Mouse (Mus musculus) neural tube, embryonic 14.5 days (tissue): ENCODE data around the gene Fam104a. TPM values are rescaled to one million over a fixed set of nuclear protein-coding genes. Genes with fewer than 3 reads are reported as not detected.

Experiments used
- ATAC-seq: fragments of 200-750 bp; cut with Nextera tagmentation; 2 replicates; pipeline ENCODE4 v1.8.0; 2017; ENCODE audit warnings: low read depth, mild to moderate bottlenecking, moderate TSS enrichment, moderate library complexity
- H3K27ac ChIP-seq: fragments of 300-500 bp; sonication (generic); 2 replicates; pipeline ENCODE4 v1.5.1; 2014; ENCODE audit warnings: low read depth, mild to moderate bottlenecking, control low read depth, low read length, moderate library complexity, mixed read lengths
- H3K27me3 ChIP-seq: fragments of 300-500 bp; sonication (generic); 2 replicates; pipeline ENCODE4 v1.6.1; 2014; ENCODE audit warnings: low read length; ENCODE audit not compliant: control insufficient read depth, insufficient read depth
- H3K36me3 ChIP-seq: fragments of 300-500 bp; sonication (generic); 2 replicates; pipeline ENCODE4 v1.6.1; 2014; ENCODE audit warnings: low read length, mixed read lengths; ENCODE audit not compliant: control insufficient read depth, insufficient read depth
- H3K4me1 ChIP-seq: fragments of 300-500 bp; sonication (generic); 2 replicates; pipeline ENCODE4 v1.6.1; 2014; ENCODE audit warnings: low read length; ENCODE audit not compliant: control insufficient read depth, insufficient read depth
- H3K4me2 ChIP-seq: fragments of 300-500 bp; sonication (generic); 2 replicates; pipeline ENCODE4 v1.6.1; 2014; ENCODE audit warnings: mild to moderate bottlenecking, low read depth, low read length, control low read depth
- H3K4me3 ChIP-seq: fragments of 300-500 bp; sonication (generic); 2 replicates; pipeline ENCODE4 v1.5.1; 2014; ENCODE audit warnings: low read depth, low read length, control low read depth, mixed read lengths
- H3K9ac ChIP-seq: fragments of 300-500 bp; sonication (generic); replicated peaks from 2 replicates; pipeline ENCODE4 v1.6.1; 2014; ENCODE audit warnings: low read depth, mild to moderate bottlenecking, control low read depth, low read length, mixed read lengths
- H3K9me3 ChIP-seq: fragments of 300-500 bp; sonication (generic); 2 replicates; pipeline ENCODE4 v1.6.1; 2016; ENCODE audit warnings: low read length; ENCODE audit not compliant: control insufficient read depth
- WGBS: fragments of 180-500 bp; shearing (Covaris S2); extraction: QIAGEN DNeasy Blood & Tissue Kit; methylation state at CpG from one replicate; pipeline ENCODE4 v1.1.7; 2014; 5-methylcytosine and 5-hydroxymethylcytosine counted together
- polyA plus RNA-seq: library from polyadenylated mRNA; unstranded; fragments of >200 nt; fragmentation: Nextera tagmentation; extraction: Ambion mirVana; gene quantifications from 2 replicates; pipeline ENCODE4 v1.2.1, GENCODE M21; 2014

Fam104a gene
- polyA plus RNA-seq, 1 experiment from 2014 or later: 41.4 TPM

DNA sequence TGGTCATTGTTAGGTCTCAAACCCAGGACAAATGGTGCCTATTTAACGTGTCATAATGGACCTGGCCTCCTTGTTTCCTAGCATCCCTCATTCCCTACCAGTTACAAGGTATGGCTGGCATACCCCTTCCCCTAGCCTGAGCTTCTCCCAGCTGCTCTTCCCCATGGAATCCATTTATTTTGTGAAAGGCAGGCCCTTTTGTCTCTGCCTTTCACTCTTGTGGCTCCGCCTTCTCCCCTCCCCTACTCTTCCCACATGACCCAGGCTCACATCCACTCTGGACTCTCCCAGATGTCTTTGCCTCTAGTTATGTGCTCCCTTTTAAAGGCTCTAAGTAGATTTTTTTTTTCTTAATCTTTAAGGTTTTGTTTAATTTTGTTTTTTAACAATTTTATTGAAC is 3.1 kb upstream of the Fam104a start:
- no peak overlapping the region for H3K9ac ChIP-seq
- no peak overlapping the region for H3K4me3 ChIP-seq
- no peak overlapping the region for H3K27ac ChIP-seq
- H3K27me3 ChIP-seq: no peaks in the 10 kb centered on the region
- H3K36me3 ChIP-seq: peaks cover 21% of the 10 kb centered on the region
- H3K4me2 ChIP-seq: no peak overlapping the region
- no peak for ATAC-seq
- WGBS: 21% methylated on average over 2 of the region's 2 CpGs
- H3K9me3 ChIP-seq: no peaks in the 10 kb centered on the region
- H3K4me1 ChIP-seq: peaks cover 25% of the 10 kb centered on the region

DNA sequence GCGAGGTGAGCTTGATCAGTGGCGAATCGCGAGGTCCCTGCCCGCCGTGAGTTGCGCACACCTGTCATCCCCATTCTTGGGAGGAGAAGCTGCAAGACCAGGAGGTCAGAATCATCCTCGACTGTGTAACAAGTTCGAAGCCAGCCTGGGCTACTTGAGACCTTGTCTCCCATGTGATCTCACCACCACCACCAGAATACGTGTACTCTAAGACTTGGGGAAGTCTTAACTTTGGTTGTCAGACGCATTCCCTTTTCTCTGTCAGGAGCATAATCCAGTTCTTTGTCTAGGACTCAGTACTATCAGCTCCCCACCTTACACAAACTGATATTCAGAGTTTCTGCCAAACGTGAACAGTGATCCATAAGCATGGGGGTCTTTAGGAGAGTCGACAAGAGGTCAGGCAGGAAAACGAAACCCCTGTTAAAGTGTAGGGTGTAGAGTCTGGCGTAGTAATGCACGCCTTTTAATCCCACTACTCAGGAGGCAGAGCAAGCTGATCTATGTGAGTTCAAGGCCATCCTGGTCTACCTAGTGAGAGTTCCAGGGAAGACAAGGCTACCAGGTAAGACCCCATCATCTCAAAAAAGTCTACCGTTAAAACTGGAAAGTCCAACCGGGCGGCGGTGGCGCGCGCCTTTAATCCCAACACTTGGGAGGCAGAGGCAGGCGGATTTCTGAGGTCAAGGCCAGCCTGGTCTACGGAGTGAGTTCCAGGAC is 912 bp upstream of the Fam104a start:
- peaks cover 15% of the 10 kb centered on the region for H3K36me3 ChIP-seq
- peak overlapping the region; percentile 84 for H3K4me2 ChIP-seq
- H3K27ac ChIP-seq: no peak overlapping the region
- H3K4me3 ChIP-seq: peak overlapping the region; percentile 95
- H3K4me1 ChIP-seq: peaks cover 25% of the 10 kb centered on the region
- no peaks in the 10 kb centered on the region for H3K9me3 ChIP-seq
- no peaks in the 10 kb centered on the region for H3K27me3 ChIP-seq
- H3K9ac ChIP-seq: peak overlapping the region; percentile 72
- WGBS: 42% methylated on average over 25 of the region's 25 CpGs
- no peak for ATAC-seq

DNA sequence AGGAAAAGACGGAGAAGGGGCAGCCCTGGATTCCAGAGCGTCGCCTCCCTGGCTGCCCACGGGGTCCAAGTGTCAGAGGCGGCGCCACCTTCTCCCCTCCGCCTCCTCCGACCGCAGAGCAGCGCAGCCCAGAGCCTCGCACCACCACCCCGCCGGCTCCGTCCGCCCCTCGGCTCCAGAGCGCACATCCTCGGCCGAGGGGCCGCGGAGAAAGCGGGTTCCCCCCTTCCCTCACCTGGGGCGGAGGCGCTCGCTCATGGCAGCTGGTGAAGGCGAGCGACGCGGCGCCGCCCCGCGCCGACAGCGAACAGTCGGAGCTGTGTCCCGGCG is 363 bp downstream of the Fam104a start:
- H3K9ac ChIP-seq: peak overlapping the region; percentile 78
- H3K27ac ChIP-seq: peak overlapping the region; percentile 89
- no peaks in the 10 kb centered on the region for H3K9me3 ChIP-seq
- H3K4me1 ChIP-seq: peaks cover 25% of the 10 kb centered on the region
- peak; percentile 81; the same call in 1 of the 2 replicates for ATAC-seq
- 0% methylated on average over 29 of the region's 38 CpGs for whole genome bisulfite sequencing
- peaks cover 8% of the 10 kb centered on the region for H3K36me3 ChIP-seq
- peak overlapping the region; percentile 95 for H3K4me3 ChIP-seq
- peak overlapping the region; percentile 81 for H3K4me2 ChIP-seq
- no peaks in the 10 kb centered on the region for H3K27me3 ChIP-seq

DNA sequence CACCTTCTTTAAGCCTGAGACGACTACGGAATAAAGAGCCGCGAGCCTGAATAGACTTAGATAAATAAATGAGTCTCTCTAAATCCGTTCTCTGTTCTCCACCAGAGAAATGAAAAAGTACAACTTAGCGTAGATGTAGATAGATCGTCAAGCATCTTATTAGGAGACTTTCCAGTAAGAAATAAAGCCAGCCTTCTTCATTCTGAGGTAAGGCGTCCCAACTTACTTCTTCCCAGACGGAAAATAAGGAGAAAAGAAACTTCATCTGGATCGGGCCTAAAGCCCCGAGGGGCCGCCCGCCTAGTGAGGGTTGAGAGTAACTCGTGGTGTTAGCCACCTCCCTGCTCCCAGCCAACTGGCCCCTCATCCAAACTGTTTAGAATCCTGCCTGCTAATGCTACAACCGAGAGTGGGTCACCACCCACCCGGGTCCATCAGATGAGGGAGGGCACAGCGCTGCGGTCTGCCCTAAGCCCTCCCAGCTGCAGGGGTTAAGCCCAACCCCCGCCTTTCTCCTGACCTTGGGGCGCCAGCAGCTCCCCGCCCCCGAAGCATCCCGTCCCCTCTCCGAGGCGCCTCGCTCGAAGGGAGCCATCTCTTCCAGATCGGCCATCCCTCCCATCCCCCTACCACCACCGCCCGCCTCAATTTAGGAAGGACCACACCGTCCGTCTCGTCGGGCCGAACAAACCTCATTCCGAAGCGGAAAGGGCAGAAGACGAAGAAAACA is 893 bp downstream of the Fam104a start:
- H3K4me1 ChIP-seq: peaks cover 25% of the 10 kb centered on the region

DNA sequence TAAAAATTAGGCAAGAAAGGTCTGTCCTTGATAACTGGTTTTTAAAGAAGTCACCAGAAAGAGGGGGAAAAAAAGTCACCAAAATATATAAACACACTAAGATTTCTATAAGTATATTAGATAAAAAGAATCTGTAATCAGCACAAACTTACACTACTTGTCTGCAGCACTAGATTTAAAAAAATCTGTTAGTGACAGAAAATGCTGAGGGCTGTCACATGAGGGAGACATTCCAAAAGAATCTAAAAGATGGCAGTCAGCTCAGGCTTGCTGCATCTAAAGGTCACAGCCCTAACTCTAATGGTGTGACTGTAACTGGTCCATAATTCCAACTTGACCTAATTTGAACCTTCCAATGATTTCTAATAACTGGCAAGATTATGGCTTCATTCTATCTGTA is 2.0 kb downstream of the Fam104a start:
- no peaks in the 10 kb centered on the region for H3K27me3 ChIP-seq
- H3K4me3 ChIP-seq: no peak overlapping the region; the same call in 1 of the 2 replicates
- no peaks in the 10 kb centered on the region for H3K9me3 ChIP-seq
- peak overlapping the region; percentile 81; the same call in 1 of the 2 replicates for H3K4me2 ChIP-seq
- H3K27ac ChIP-seq: no peak overlapping the region
- no peaks in the 10 kb centered on the region for H3K36me3 ChIP-seq
- no peak for ATAC-seq
- H3K4me1 ChIP-seq: peaks cover 24% of the 10 kb centered on the region
- H3K9ac ChIP-seq: no peak overlapping the region

More for the DNA sequence above, 893 bp downstream of the Fam104a start:
- peak; percentile 41 for ATAC-seq
- no peaks in the 10 kb centered on the region for H3K9me3 ChIP-seq
- H3K36me3 ChIP-seq: peaks cover 3% of the 10 kb centered on the region
- no peaks in the 10 kb centered on the region for H3K27me3 ChIP-seq
- WGBS: 3% methylated on average over 37 of the region's 38 CpGs
- peak overlapping the region; percentile 89 for H3K27ac ChIP-seq
- peak overlapping the region; percentile 81 for H3K4me2 ChIP-seq
- peak overlapping the region; percentile 95 for H3K4me3 ChIP-seq
- H3K9ac ChIP-seq: peak overlapping the region; percentile 78

DNA sequence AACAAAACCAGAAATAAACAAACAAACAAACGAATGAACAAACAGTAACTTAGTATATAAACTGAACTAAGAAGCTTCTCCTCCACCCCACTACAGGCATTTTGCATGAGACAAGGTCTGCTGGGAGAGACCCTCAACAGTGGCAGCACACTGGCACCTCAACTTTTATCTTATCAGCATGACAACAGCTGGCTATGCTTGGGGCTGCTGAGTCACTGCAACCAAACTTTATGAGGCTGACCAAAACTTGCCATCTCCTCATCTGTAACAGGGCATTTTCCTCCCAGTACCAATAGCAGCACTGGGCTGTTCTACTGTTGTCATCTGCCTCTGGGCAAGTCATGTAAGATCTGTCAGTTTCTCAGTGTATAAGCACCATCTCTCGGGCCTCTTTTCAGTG is 3.0 kb downstream of the Fam104a start:
- H3K9ac ChIP-seq: no peak overlapping the region
- H3K27ac ChIP-seq: no peak overlapping the region
- no peak for ATAC-seq
- no peak overlapping the region for H3K4me2 ChIP-seq
- H3K4me1 ChIP-seq: peaks cover 18% of the 10 kb centered on the region
- 96% methylated on average over 2 of the region's 2 CpGs for WGBS
- no peaks in the 10 kb centered on the region for H3K36me3 ChIP-seq
- H3K9me3 ChIP-seq: no peaks in the 10 kb centered on the region
- no peak overlapping the region for H3K4me3 ChIP-seq
- no peaks in the 10 kb centered on the region for H3K27me3 ChIP-seq

DNA sequence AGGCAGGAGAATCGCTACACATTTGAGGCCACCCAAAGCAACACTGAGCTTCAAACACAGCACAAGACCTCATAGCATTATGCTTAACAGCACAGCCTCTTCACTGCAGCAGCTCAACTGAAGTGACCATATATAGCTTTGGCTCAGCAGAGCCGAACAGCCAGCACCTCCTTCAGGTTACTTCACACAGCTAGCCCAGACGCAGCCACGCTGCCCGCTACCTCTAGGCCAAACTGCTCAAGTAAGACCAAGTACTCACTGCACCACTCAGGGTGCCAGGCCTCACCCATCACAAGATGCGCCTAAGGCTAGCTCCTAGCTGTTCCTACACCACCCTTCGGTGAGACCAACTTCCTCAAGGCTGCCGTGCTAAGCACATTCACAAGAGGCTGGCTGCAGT is 5.6 kb downstream of the Fam104a start:
- no peak overlapping the region for H3K4me3 ChIP-seq
- no peaks in the 10 kb centered on the region for H3K27me3 ChIP-seq
- peaks cover 11% of the 10 kb centered on the region for H3K4me1 ChIP-seq
- no peak overlapping the region for H3K4me2 ChIP-seq
- no peak for ATAC-seq
- no peak overlapping the region for H3K9ac ChIP-seq
- H3K27ac ChIP-seq: no peak overlapping the region
- H3K36me3 ChIP-seq: peaks cover 6% of the 10 kb centered on the region; the same call in 1 of the 2 replicates
- no peaks in the 10 kb centered on the region for H3K9me3 ChIP-seq
- WGBS: 92% methylated on average over 8 of the region's 8 CpGs

DNA sequence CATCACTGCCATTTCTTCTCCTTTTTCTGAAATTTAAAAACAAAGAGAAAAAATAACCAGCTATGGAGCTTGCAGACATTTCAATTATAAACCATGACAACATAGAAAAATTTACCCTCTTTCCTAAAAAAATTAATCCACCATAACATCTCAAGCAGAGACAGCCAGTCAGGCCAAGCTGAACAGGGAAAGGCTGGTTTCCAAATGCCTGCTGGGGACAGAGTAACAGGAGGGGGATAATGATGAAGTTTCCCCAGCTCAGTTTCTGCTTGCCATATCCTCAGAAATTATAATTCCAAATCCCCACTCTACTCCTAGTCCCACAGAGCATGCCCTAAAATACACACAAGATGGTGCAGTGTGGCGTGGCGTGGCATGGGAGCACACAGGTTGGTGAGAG is 6.6 kb downstream of the Fam104a start:
- 98% methylated on average over 2 of the region's 2 CpGs for WGBS
- no peak for ATAC-seq

DNA sequence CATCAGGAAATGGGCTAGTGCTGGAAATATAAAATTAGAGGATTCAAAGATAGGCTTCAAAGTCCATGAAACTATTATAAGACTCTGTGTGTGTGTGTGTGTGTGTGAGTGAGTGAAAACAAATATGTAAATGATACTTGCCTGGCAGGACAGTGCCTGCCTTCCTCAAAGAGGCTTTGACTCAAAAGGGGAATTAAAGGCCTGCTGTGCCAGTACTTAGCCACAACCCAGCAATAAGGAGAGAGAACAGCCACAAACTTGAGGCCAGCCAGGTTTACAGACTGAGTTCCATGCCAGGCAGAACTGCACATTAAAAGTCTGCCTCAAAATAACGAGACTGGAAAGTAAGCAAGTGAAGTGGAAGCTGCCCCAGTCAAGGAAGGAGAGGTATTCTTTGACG is 7.1 kb downstream of the Fam104a start:
- Histone ChIP-seq H3K4me3 (no peak overlapping the region), H3K36me3 (peaks cover 6% of the 10 kb centered on the region; the same call in 1 of the 2 replicates), H3K4me2 (no peak overlapping the region), H3K27me3 (no peaks in the 10 kb centered on the region), H3K4me1 (no peaks in the 10 kb centered on the region), H3K9me3 (no peaks in the 10 kb centered on the region), H3K27ac (no peak overlapping the region), H3K9ac (no peak overlapping the region)
- ATAC-seq: no peak
- WGBS: 80% methylated on average over 2 of the region's 2 CpGs

More for the DNA sequence above, 6.6 kb downstream of the Fam104a start:
- Histone ChIP-seq H3K27ac (no peak overlapping the region), H3K36me3 (peaks cover 6% of the 10 kb centered on the region; the same call in 1 of the 2 replicates), H3K27me3 (no peaks in the 10 kb centered on the region), H3K4me3 (no peak overlapping the region), H3K9me3 (no peaks in the 10 kb centered on the region), H3K4me2 (no peak overlapping the region), H3K4me1 (peaks cover 4% of the 10 kb centered on the region), H3K9ac (no peak overlapping the region)
